Mouse (Mus musculus) ES-Bruce4 (cell line): Measurements from ENCODE around the gene Rpl23. TPM values are rescaled to one million over a fixed set of nuclear protein-coding genes. Genes with fewer than 3 reads are reported as not detected.

Experiments used
- H3K27ac ChIP-seq: 2 replicates; pipeline ENCODE4 v1.5.1; 2012; ENCODE audit warnings: low read length, inconsistent platforms; ENCODE audit not compliant: insufficient read depth
- H3K27me3 ChIP-seq: 2 replicates; pipeline ENCODE4 v1.6.1; 2012; ENCODE audit warnings: mild to moderate bottlenecking, low read length, inconsistent platforms; ENCODE audit not compliant: control insufficient read depth, poor library complexity, insufficient read depth, severe bottlenecking
- H3K36me3 ChIP-seq: 2 replicates; pipeline ENCODE4 v1.6.1; 2012; ENCODE audit warnings: inconsistent platforms, mild to moderate bottlenecking, low read length, moderate library complexity; ENCODE audit not compliant: control insufficient read depth, poor library complexity, insufficient read depth, severe bottlenecking
- H3K4me1 ChIP-seq: one replicate; pipeline ENCODE4 v1.8.1; 2011; ENCODE audit warnings: low read length; ENCODE audit not compliant: control insufficient read depth, insufficient read depth
- H3K4me3 ChIP-seq: 2 replicates; pipeline ENCODE4 v1.5.1; 2011; ENCODE audit warnings: low read depth, mild to moderate bottlenecking, low read length
- H3K9ac ChIP-seq: 2 replicates; pipeline ENCODE4 v1.6.1; 2012; ENCODE audit warnings: low read depth, mild to moderate bottlenecking, inconsistent platforms; ENCODE audit not compliant: poor library complexity, severe bottlenecking
- H3K9me3 ChIP-seq: replicated peaks from 2 replicates; pipeline ENCODE4 v1.6.1; 2012; ENCODE audit warnings: mild to moderate bottlenecking, low read length, inconsistent platforms; ENCODE audit not compliant: control insufficient read depth, poor library complexity, insufficient read depth, severe bottlenecking
- CTCF ChIP-seq: IDR thresholded peaks from one replicate; pipeline ENCODE4 v1.8.1; 2011; ENCODE audit warnings: low read depth, low read length
- EP300 ChIP-seq: IDR thresholded peaks from 2 replicates; pipeline ENCODE4 v1.6.1; 2011; ENCODE audit warnings: low read depth, low read length; ENCODE audit not compliant: insufficient read depth
- POLR2A ChIP-seq: IDR thresholded peaks from one replicate; pipeline ENCODE4 v1.8.1; 2011; ENCODE audit warnings: low read length; ENCODE audit not compliant: insufficient read depth
- polyA plus RNA-seq: library from polyadenylated mRNA; stranded (reverse); fragments of >200 nt; gene quantifications from 2 replicates; pipeline ENCODE4 v1.2.4, GENCODE M21; 2011; ENCODE audit warnings: low read depth; ENCODE audit not compliant: missing spikeins, insufficient read depth, insufficient read length

The Rpl23 gene
- 777 and 842 TPM in 2 replicates for polyA plus RNA-seq

DNA sequence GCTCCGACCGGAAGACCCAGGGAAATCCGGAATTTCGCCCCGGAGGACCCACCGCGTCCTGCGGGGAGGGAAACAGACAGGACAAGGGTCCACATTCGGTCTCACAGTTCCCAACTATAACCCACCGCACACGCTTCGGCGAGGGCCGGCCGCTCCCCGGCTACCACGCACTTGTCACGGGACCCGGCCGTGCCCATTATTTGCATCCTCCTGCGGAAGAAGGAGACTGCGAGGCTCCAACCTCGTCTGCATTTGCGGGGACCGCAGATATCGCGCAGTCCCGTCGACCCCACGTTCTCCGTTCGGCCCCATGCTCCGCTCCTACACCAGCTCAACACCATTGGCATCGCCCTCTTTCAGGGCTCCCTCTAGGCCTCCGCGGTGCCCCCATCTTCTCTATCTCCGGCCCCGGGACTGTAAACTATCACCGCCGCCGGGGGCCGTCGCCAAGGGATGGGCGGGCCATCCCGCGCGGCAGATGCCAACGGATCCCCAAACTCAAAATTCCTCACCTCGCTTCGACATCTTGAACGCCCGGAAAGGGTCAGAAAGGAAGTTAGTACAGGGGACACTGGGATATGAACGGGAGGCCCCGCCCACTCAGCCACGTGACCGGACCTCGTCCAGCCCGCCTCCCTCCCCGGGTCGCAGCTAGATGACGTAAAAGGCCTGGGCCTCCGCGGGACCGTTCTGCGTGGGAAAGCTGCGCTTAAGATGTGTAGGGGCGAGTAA, at the start of gene Rpl23:
Rpl23 (minus strand) TSS at position 606 of the 732 bp plus-strand sequence.
- H3K9ac ChIP-seq, result peak within 1 kb of the TSS; percentile 98
- H3K27me3 ChIP-seq, result no peaks in the 10 kb centered on the region
- peak within 1 kb of the TSS; percentile 73 for H3K27ac ChIP-seq
- TF ChIP-seq EP300 (peak; percentile 63; the same call in 1 of the 2 replicates), CTCF (no peak), POLR2A (peak; percentile 92)
- peaks cover 49% of the 10 kb centered on the region for H3K36me3 ChIP-seq
- no peaks in the 10 kb centered on the region for H3K4me1 ChIP-seq
- H3K4me3 ChIP-seq, result peak within 1 kb of the TSS; percentile 99
- peaks cover 9% of the 10 kb centered on the region for H3K9me3 ChIP-seq

DNA sequence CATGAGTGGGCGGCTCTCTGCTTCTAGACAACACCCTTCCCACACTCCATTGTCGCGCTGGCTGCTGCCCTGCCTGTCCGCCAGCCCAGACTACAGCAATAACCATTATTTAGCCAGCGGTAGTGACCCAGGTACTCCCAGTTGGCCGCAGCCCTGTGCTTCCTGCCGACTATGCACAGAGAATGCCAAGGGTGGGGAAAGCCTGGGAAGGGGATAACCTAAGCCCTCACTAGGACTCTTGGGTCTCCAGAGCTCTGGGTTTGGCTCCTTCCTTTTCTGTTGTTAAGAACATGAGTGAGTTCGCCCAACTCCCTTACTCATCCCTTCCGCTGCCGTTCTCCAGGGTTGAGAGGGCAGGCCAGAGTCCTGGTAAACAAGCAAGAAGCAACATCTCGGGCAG, 49.8 kb upstream of the Rpl23 start:
- Histone ChIP-seq H3K9me3 (no peaks in the 10 kb centered on the region), H3K9ac (no peak overlapping the region), H3K27me3 (no peaks in the 10 kb centered on the region), H3K27ac (peak overlapping the region; percentile 33; the same call in 1 of the 2 replicates), H3K4me1 (peaks cover 25% of the 10 kb centered on the region), H3K36me3 (peaks cover 26% of the 10 kb centered on the region), H3K4me3 (no peak overlapping the region)
- TF ChIP-seq EP300, result no peak
- TF ChIP-seq POLR2A, result no peak
- no peak for TF ChIP-seq CTCF

DNA sequence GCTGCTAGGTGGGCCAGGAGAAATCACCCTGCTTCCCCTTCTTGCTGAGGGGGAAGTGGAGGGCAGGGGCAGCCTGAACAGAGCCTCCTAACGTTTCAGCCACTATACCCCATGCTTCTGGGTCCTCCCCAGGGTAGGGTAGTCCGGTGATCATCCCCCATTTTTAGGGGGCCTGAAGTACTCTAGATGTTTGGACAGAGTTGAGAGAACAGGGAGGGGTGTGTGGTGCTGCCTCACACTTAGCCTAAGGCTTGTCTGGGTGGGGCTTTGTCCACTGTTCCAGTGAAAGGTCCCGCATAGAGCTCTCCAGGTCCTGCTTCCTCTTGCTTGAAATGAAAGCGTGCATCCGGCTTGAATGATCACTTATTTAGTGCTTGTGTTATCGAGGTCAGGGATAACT, 48.3 kb upstream of the Rpl23 start:
- Histone ChIP-seq H3K4me1 (peaks cover 28% of the 10 kb centered on the region), H3K9me3 (no peaks in the 10 kb centered on the region), H3K9ac (no peak overlapping the region), H3K27me3 (no peaks in the 10 kb centered on the region), H3K36me3 (peaks cover 23% of the 10 kb centered on the region), H3K27ac (peak overlapping the region; percentile 68), H3K4me3 (no peak overlapping the region)
- TF ChIP-seq EP300, result no peak
- no peak for TF ChIP-seq POLR2A
- no peak for TF ChIP-seq CTCF

DNA sequence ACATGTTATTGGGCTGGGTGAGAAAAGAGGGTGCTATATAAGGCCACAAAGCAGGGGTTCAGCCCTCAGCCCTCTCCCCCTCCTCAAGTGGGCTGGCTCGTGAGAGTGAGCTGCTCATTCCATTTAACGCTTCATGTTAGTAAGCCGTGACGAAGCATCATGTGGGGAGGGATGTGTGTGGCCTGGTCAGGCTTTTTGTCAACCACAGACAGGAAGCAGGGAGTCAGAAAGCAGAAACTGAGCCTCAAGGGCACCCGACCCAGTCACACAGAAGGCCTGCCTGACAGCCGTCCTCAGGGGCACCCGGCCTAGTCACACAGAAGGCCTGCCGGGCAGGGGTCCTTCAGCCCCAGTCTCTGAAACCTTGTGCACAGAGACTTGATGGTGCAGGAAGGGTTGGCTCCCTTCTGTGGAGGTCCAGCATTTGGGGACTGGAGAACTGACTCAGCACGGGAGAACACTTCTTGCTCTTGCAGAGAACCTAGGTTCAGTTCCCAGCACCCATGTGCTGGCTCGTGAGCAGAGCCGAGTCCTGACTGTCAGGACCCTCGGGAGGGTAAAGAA, 47.8 kb upstream of the Rpl23 start:
- H3K27ac ChIP-seq, result peak overlapping the region; percentile 68
- H3K27me3 ChIP-seq, result no peaks in the 10 kb centered on the region
- no peak overlapping the region for H3K9ac ChIP-seq
- no peak for TF ChIP-seq EP300
- no peak for TF ChIP-seq POLR2A
- TF ChIP-seq CTCF, result no peak
- peaks cover 22% of the 10 kb centered on the region for H3K36me3 ChIP-seq
- no peaks in the 10 kb centered on the region for H3K9me3 ChIP-seq
- H3K4me3 ChIP-seq, result no peak overlapping the region
- peaks cover 28% of the 10 kb centered on the region for H3K4me1 ChIP-seq

DNA sequence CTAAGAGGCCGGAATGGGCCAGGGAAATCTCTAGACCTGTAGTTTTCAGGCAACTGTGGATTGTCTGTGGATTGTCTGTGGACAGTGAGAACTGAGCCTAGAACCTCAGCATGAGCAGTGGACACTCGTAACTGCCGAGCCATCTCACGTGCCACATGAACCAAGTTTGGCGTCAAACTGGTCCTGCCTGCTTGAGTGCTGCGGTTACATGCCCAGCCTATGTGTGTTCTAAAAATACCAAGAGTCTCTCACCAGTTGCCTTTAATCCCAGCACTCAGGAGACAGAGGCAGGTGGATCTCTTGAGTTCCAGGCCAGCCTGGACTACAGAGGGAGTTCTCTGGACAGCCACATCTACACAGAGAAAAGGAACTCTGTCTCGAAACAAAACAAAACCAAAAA, 47.1 kb upstream of the Rpl23 start:
- Histone ChIP-seq H3K27ac (0 out of 2 replicates have a peak overlapping the region, but pooled peaks have one; percentile 5), H3K9me3 (no peaks in the 10 kb centered on the region), H3K36me3 (peaks cover 22% of the 10 kb centered on the region), H3K4me3 (no peak overlapping the region), H3K27me3 (no peaks in the 10 kb centered on the region), H3K9ac (no peak overlapping the region), H3K4me1 (peaks cover 32% of the 10 kb centered on the region)
- TF ChIP-seq EP300, result no peak
- TF ChIP-seq CTCF, result no peak
- no peak for TF ChIP-seq POLR2A

DNA sequence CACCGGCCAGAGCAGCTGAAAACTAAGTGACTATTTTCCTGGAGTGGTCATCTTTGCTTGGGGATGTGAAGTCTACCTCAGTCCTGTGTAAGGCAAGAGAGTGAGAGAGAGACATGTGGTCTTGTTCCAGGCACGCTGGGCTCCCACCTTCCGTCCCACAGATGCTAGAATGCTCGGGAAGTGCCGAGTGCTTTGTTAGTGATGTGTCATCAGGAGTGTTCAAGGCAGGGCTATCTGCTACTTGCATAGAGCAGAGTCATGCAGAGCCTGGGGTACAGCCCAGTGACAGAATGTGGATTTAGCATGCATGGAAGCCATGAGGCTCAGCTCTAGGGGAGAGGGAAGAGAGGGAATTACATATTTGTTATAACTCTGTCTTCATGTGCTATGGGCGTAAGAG, 45.4 kb upstream of the Rpl23 start:
- no peak overlapping the region for H3K4me3 ChIP-seq

More for the DNA sequence above, 45.4 kb upstream of the Rpl23 start:
- no peak for TF ChIP-seq CTCF
- TF ChIP-seq POLR2A, result no peak
- no peak for TF ChIP-seq EP300
- H3K9ac ChIP-seq, result no peak overlapping the region
- H3K36me3 ChIP-seq, result peaks cover 18% of the 10 kb centered on the region
- H3K4me1 ChIP-seq, result peaks cover 32% of the 10 kb centered on the region
- no peaks in the 10 kb centered on the region for H3K9me3 ChIP-seq
- no peaks in the 10 kb centered on the region for H3K27me3 ChIP-seq
- H3K27ac ChIP-seq, result peak overlapping the region; percentile 74
